Mouse (Mus musculus) T-helper 17 cell (primary cell): ENCODE results near the gene Lpcat3.

ENCODE experiments used
- in situ Hi-C, 2 experiments: fragments of 300-600 bp; cut with MboI, MseI; formaldehyde crosslinking; loops; 1 replicate in 1 of 2; 2 replicates in 1 of 2; pipeline ENCODE4 v1.15.1; 2025; ENCODE audit warnings: high pct_unique_total_duplicates in 2 of 2

Lpcat3 gene

DNA sequence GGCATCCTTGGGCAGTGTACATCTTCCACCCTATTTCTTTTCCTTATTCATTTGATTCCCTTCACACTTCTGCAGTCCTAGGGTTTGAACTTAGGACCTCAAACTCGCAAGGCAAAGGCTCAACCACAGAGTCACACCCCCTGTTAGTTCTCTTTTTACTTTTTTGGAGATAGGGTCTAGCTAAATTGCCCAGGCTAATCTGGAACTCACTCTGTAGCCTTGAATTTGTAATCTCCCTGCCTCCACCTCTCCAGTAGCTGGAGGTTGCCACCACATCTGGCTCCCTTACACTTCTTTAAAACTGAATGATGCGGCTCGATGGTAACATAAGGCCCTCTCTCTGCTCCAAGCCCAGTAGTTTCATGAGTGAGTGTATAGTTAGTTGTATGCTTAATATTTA, 71.6 kb downstream of the Lpcat3 start:
- in situ Hi-C loops = no loop called here

DNA sequence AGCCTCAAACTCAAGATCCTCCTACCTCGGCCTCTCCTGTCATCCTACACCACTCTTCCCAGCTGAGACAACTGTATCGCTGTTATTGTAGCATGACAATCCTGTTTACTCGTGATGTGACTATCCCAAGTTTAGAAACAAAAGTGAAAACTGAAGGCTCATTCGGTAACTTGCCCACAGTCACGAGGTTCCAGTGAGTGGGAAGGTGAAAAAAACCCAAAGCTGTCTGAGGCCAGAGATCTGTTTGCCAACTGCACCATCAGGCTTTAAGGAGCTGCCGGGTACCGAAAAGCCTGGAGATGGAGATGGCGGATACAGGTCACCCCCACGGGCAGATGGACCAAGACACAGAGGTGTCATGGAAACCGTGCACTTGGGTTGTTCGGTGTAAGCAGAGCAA, 74.2 kb downstream of the Lpcat3 start:
- in situ Hi-C loops = no loop called here

DNA sequence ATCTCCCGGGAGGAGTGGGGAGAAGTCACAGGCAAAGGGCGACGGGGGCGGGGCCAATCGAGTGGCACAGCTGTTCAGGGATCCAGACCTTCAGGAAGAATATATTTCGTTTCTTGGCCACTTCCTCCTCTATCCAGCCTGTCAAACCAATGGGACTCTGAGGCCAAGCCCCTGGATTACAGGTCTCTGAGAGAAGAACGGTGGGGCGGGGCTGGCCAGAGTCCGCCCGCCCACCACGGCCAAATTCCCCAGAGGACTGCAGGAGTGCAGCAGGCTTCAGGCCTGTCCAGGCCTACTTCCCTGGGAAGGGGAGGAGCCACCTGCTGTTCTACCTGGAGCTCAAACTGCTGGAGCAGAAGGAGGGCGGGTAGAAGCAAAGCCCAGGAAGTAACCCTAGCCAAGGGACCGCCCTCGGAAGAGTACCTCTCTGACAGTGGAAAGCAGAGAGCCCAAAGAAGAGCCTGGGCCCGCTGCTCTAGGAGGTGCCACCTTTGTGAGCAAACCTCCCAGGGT, 75.7 kb downstream of the Lpcat3 start, which contains the start of gene Ptpn6:
Gene Ptpn6 (minus strand): TSS at position 204 of the 513 bp plus-strand sequence.
- in situ Hi-C loops = no loop called here

DNA sequence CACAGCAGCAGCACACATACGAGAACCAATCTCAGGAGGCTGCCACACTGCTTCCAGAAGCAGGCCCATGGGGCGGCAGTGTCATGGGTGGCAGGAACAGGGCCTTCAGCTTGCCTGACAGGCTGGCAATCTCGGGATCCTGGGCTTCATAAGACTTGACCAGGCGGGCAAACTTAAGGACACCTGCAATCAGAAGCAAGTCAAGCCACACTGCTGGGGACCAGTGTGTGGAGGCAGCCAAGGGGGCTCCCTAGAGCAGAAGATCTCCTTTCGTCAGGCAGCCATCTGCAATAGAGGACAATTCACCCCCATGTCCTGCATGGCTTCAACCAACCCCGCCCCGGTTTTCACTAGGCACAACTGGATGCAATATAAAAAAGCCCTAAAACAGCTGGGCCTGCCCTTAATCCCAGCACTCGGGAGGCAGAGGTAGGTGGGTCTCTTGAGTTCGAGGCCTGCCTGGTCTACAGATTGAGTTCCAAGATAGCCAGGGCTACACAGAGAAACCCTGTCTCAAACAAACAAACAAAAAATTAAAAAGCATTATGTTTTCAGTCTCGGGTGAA, 76.5 kb downstream of the Lpcat3 start:
- in situ Hi-C loops = no loop called here

DNA sequence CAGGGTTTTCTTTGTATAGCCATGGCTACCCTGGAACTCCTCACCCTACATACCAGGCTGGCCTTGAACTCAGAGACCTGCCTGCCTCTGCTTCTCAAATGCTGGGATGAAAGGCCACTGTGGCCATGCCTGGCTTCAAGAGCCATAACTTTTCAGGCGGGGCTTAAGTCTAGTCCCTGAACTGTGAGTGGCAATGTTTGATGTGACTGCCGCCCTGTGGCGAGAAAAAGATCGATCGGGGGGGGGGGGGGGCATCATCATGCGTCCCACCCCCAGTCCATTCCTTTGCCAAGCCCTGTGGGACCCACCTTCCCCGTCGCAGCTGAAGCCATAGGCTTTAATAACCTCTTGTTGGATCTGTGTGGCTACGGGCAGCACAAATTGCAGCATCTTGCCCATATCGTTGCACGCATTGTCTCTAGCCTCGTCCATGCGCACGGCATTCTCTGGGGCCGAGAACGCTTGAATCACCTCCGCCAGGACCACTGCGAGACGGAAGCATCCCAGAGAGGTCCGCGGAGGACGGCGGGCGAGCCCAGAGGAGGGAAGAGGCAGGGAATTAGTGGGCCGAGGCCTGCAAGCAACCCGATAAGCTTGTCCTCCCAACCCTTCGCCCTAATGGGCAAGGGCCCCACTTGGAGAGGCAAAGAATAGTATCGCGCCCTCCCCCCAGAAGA, 77.5 kb downstream of the Lpcat3 start:
- in situ Hi-C loops = loop anchor here in 1 of 2 experiments (10.0 kb wide), 1 partner anchor 1936 kb away; the partner anchor contains the start of gene Slc2a3

DNA sequence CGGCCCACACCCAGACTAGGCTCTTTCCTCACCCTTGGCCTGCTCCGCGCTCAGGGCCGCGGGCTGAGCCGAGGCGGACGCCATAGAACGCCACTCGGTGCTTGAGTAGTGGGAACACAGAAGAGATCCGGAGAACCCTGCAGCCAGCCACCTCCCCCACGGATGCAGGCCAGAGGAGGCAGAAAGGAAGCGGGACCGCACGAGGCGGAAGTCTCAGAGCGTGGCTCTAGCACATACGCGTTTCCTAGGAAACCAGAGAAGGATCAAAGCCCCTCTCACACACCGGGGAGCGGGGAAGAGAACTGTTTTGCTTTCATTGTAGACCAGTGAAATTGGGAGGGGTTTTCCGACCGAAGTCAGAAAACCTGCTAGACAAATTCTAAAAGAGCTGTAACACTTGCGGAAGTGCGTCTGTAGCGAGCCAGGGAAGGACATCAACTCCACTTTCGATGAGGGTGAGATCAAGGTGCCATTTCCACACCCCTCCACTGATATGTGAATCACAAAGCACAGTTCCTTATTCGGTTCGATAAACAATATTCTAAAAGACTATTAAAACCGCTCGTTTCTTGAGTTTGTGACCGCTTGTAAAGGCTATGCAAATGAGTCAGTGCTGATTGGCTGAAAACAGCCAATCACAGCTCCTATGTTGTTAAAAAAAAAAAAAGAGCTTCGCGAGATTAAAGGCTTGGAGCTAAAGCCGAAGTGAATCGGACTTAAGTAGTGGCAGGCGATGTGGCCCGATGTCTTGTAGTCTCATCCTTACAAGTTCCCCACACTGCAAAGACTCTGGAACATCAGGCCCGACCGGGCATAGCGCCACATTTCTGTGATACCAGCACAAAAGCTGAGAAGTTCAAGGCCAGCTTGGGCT, 78.3 kb downstream of the Lpcat3 start, which contains the start of gene Grcc10:
Gene Grcc10 (minus strand): TSS at position 487 of the 874 bp plus-strand sequence.
- in situ Hi-C loops = loop anchor here in 1 of 2 experiments (10.0 kb wide), 1 partner anchor 1936 kb away; the partner anchor contains the start of gene Slc2a3

DNA sequence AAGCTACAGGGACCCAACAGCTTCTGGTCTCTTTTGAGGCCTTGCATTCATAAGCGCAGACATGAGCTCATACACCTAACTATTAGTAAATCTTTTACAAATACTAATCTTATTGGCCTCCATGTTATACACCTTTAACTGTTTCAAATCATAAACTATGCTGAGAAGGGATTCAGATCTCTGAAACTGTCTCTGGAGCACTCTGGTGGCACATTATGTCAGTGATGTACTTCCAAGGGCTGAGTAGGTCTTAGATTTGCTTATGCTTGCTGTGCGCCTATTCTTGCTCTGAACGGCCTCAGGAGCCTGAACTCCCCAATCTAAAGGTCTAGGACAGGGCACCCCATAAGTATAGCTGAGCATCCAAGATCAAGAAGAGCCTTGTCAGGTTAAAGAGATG, 79.0 kb downstream of the Lpcat3 start:
- in situ Hi-C loops = loop anchor here in 1 of 2 experiments (10.0 kb wide), 1 partner anchor 1937 kb away; the partner anchor contains the start of gene Slc2a3

DNA sequence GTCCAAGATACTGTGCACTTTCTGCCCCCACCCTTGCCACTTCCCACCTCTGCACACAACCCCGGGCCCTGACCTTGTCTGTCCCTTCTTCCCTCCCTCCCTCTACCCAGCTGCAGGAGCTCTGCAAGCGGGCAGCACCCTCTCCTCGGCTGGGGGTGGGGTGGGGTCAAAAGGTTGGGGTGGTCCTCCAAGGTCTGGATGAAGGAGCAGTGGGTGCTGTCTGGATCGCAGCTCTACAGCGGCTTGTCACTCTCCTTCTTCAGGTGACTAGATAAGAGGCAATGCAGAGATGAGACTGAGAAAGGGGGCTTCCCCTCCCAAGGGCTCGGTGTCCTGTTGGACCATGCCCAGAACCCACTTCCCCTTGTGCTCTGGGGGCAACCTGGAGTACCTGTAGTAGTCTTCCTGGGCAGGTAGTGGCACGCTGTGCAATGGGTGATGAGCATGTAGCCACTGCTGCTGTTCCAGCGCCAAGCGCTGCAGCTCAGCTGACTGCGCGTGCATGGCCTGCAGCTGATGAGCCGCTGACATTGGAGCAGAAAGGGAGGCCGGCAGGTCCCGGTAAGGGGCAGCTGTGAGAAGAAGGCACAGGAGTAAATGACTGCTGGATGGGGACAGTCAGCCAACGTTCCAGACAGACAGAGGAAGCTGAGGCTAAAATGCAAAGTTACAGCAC, 80.2 kb downstream of the Lpcat3 start:
- in situ Hi-C loops = loop anchor here in 1 of 2 experiments (10.0 kb wide), 1 partner anchor 1938 kb away; the partner anchor contains the start of gene Slc2a3

DNA sequence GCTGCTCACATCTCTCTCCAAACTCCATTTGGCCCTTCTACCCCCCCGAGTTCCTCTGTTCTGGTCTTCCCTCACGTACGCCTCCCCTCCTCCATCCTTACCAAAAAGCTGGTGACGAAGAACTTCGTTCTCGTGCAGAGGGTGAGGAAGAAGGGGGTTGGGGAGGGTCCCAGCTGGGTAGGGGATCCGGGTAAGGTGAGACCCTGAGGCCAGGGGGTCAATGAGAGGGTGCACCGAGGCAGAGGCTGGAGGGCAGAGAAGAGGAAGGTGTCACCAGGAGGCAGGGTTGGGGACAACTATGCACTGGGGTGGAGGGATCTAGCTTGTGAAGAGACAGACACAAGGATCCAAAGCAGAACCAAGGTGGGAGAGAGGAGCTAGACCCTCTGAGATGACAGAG, 80.8 kb downstream of the Lpcat3 start:
- in situ Hi-C loops = loop anchor here in 1 of 2 experiments (10.0 kb wide), 1 partner anchor 1939 kb away; the partner anchor contains the start of gene Slc2a3

DNA sequence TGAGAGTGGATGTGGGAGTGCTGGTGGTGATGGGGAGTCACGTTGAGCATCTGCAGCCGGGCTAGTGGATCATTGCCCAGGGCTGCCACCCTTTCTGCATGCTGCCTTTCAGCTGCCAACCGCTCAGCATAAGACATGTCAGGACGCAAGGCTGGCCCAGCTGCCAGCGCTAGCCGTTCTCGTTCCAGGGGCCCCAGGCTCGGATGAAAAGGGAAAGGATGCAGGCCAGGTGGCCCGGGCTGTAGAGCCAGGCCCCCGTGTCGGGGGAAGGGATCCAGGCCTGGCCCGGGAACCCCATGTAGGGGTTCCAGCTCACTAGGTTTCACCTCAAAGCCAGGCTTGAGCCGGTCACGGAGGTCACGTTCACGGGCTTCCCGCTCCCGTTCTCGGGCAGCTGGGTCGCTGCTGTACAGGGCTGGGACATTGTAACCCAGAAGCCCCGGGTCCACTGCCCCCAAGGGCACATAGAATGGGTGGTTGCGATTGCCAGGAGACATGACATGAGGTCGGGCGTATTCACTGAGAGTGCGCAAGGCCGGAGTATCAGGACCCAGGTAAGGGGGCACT, 82.0 kb downstream of the Lpcat3 start:
- in situ Hi-C loops = loop anchor here in 1 of 2 experiments (10.0 kb wide), 1 partner anchor 1940 kb away; the partner anchor contains the start of gene Slc2a3

DNA sequence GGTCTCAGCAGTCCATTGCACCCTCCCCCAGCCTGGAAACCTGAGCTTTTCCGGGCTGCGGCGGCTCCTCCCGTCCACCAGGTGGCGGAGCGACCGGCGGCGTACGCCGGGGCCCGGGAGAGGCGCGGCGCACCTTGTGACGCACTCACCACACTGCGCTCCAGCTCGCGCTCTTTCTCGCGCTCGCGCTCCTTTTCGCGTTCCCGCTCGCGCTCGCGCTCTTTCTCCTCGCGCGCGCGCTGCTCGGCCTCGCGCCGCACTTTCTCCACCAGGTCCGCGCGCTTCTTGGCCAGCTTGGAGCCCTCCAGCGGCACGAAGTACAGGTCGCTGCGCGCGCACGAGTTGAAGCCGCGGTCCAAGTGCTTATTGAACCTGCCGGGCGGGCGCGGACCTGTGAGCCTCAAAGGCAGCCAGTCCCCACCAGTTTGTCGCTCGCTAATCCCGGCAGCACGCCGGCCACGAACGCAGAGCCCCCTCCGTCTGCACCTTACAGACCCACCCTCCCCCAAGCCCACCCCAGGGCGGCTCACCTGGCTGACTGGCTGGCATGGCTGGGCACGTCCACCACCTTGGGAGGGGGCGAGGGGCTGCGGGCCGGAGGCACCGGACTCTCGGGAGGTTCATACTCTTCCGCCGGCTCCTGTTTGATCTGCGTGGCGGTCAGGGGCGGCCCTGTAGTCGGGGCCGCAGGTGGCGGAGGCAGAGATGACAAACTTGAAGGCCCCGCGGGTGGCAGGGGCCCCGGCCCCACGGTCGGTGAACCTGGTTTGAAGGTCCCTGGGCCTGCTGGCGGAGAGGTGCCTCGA, 82.9 kb downstream of the Lpcat3 start:
- in situ Hi-C loops = loop anchor here in 1 of 2 experiments (10.0 kb wide), 1 partner anchor 1941 kb away; the partner anchor contains the start of gene Slc2a3

DNA sequence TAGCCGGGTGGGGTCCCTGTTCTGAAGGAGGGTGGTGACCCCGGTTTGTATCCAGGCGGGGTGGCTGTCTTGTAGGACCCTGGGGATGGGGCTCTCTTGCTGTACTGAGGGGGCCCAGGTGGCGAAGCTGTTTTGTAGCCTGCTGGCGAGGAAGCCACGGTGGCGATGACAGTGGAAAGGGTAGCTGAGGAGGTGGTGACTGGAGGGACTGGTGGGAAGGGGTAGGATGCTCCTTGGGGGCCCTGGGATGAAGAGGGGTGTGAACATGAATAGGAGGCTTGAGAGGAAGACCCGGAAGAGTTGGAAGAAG, 83.4 kb downstream of the Lpcat3 start:
- in situ Hi-C loops = loop anchor here in 1 of 2 experiments (10.0 kb wide), 1 partner anchor 1941 kb away; the partner anchor contains the start of gene Slc2a3

DNA sequence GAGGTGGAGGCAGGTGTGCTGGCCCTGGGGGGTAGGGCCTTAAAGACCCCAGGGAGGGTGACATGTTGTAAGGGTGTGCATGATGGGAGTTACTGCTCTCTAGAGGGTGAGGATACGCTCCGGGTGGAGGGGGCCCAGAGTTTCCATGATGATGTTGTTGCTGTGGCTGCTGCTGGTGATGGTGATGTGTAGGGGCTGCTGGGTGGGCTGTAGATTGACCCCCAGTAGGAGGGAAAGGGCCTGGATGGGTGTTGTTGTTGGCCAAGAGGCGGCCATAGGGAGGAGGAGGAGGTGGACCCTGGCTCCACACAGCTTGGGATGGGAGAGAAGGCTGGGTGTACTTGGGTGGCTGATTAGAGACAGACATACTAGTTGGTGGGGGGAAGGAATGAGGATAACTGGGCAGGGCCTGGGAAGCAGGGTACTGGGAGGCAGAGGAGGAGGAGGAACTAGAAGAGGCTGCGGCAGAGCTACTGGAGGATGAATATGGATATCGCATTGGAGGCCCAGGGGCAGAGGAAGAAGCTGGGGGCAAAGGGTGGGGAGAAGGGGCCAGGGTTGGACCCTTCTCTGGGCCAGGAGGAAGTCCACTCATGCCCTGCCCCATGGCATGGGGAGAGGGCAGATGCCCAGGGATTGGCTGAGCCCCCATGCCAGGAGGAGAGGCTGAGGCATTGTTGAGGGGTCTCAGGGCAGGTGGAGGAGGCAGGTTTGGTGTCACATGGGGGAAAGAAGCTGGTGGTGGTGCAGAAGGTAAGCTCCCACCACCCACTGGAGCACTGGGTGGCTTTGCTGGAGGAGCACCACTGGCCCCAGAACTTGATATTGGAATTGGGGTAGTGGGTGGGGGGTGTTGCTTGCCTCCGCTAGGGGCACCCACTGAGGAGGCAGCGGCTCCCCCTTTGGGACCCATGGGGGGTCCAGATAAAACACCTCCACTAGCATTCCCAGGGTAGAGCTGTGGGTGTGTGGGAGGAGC, 84.1 kb downstream of the Lpcat3 start:
- in situ Hi-C loops = loop anchor here in 1 of 2 experiments (10.0 kb wide), 1 partner anchor 1942 kb away; the partner anchor contains the start of gene Slc2a3

DNA sequence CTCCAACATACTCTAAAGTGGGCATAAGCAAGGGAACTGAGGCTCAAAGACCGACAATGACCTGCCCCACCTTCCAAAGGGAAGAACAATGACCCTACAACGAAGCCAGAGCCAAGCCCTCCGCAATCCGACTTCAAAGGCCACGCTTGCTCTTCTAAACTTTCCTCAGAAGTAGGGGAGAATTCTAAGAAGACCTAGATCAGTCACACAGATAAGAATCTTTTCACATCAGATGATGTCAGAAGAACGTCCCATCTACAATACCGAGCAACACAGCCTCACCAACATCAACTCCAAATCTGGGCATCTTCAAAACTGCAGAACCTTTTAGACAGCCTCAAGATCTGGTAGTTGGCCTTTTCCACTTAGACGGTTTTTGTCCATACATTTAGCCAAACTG, 87.6 kb downstream of the Lpcat3 start:
- in situ Hi-C loops = no loop called here

DNA sequence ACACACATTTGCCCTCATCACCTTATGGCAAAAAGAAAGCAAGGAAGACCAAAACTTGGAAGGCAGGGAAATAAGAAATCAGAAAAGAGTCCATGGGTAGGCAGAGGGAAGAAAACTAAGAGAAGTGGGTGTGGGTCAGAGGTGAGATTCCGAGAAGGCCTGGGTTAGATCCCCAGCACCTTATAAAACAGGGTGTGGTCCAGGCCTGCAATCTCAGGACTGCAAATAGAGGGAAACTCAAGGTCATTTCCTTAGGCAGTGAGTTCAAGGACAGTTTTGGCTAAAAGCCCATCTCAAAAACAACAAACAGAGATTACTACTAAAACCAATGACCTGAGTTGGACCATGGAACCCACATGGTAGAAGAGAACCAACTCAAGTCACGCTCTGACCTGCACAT, 91.0 kb downstream of the Lpcat3 start:
- in situ Hi-C loops = no loop called here
